Mouse (Mus musculus) CH12F3 (cell line): ENCODE results near the gene Arap1.

Experiments used
- in situ Hi-C: fragments of 300-500 bp; cut with MboI; formaldehyde crosslinking; loops from 2 replicates; pipeline ENCODE4 v1.14.3; 2020; ENCODE audit warnings: low sequenced_read_pairs

Gene Arap1

GRCm38 (mm10) chr7:101391909-101392479 is 44.1 kb downstream of the Arap1 start:
- in situ Hi-C loops = no loop called here

- in situ Hi-C loops = no loop called here
Measured at GRCm38 (mm10) chr7:101393015-101393414, 45.1 kb downstream of the Arap1 start.

GRCm38 (mm10) chr7:101393694-101394504 is 46.0 kb downstream of the Arap1 start:
- in situ Hi-C loops = no loop called here

GRCm38 (mm10) chr7:101394569-101394968 is 46.7 kb downstream of the Arap1 start:
- in situ Hi-C loops = no loop called here

GRCm38 (mm10) chr7:101395471-101395870 is 47.6 kb downstream of the Arap1 start:
- in situ Hi-C loops = no loop called here

- in situ Hi-C loops = no loop called here
Measured at GRCm38 (mm10) chr7:101397175-101397574, 49.3 kb downstream of the Arap1 start.

- in situ Hi-C loops = no loop called here
Measured at GRCm38 (mm10) chr7:101401510-101401909, 53.6 kb downstream of the Arap1 start.

GRCm38 (mm10) chr7:101403831-101404230 is 56.0 kb downstream of the Arap1 start:
- in situ Hi-C loops = no loop called here

- in situ Hi-C loops = no loop called here
Measured at GRCm38 (mm10) chr7:101410267-101410936, 62.5 kb downstream of the Arap1 start, which contains the start of gene Gm45837. Gene Gm45837, plus strand, starts transcription at chr7:101410886.

GRCm38 (mm10) chr7:101412796-101413195 is 64.9 kb downstream of the Arap1 start:
- in situ Hi-C loops = no loop called here

GRCm38 (mm10) chr7:101414209-101414608 is 66.3 kb downstream of the Arap1 start:
- in situ Hi-C loops = no loop called here

GRCm38 (mm10) chr7:101414661-101415511 is 67.0 kb downstream of the Arap1 start:
- in situ Hi-C loops = no loop called here

- in situ Hi-C loops = no loop called here
Measured at GRCm38 (mm10) chr7:101415512-101416100, 67.7 kb downstream of the Arap1 start.

- in situ Hi-C loops = no loop called here
Measured at GRCm38 (mm10) chr7:101416391-101416790, 68.5 kb downstream of the Arap1 start.

- in situ Hi-C loops = no loop called here
Measured at GRCm38 (mm10) chr7:101419013-101419770, 71.3 kb downstream of the Arap1 start.

- in situ Hi-C loops = no loop called here
Measured at GRCm38 (mm10) chr7:101421529-101421928, 73.7 kb downstream of the Arap1 start, which contains the start of gene Pde2a. Gene Pde2a, plus strand, starts transcription at chr7:101421691.

GRCm38 (mm10) chr7:101422069-101422468 is 74.2 kb downstream of the Arap1 start:
- in situ Hi-C loops = no loop called here

- in situ Hi-C loops = no loop called here
Measured at GRCm38 (mm10) chr7:101422646-101423045, 74.8 kb downstream of the Arap1 start.

- in situ Hi-C loops = no loop called here
Measured at GRCm38 (mm10) chr7:101423970-101424369, 76.1 kb downstream of the Arap1 start.

- in situ Hi-C loops = no loop called here
Measured at GRCm38 (mm10) chr7:101426692-101427091, 78.8 kb downstream of the Arap1 start.
